19 mouse cellular contexts compared by ENCODE assay signal in the genomic region with DNA sequence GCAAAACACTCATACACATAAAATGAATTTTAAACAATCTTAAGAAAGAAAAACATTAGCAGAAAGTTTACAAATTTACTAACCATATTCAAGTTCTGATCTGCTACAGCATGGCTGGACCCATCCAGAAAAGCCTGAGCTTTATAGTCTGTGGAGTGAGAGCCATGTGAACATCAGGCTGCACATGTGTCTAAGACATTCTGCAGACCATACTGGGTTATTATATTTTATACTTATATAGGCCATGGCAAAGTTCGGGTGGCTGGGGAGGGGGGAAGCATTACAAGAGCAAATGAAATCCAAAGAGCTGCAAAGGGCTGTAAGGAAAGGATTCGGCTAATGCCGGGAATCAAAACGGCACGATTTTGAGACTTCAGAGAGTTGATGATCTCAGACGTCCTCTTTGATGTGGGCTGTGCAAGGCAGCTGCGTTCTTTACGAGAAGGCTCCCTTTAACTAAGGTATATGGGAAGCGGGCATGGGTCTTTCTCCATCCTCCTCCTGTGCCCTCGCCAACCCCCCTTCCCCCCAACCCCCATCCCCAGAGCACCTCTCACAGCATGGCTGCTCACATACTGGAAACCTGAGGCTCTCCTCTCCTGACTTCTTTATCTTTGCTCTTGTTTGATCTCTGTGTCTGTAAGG. TPM values are rescaled to one million over a fixed set of nuclear protein-coding genes. Genes with fewer than 3 reads are reported as not detected.
DNase-seq lines count a peak whose midpoint lies in the region; ATAC-seq and TF ChIP-seq lines count a peak whose summit lies in the region.
"Had no signal": no experiment of that assay in that cellular context is flagged by ENCODE, and none has a peak within 500 bp of the region (broad histone marks: within the 10 kb centered on the region; RNA-seq: fewer than 3 reads in every experiment).

No protein-coding gene starts in this region.

- no peak for TF ChIP-seq EP300 in stomach, postnatal 0 days (optimal IDR thresholded peaks at IDR 0.05)

- H3K9ac ChIP-seq in midbrain, embryonic 11.5 days (ENCODE audit: low read length), result no peak overlapping the region
- no peak overlapping the region for H3K9ac ChIP-seq in midbrain, embryonic 13.5 days (replicated peaks)
- H3K9ac ChIP-seq in stomach, postnatal 0 days (ENCODE audit: low read length), result no peak overlapping the region
- H3K9ac ChIP-seq: forebrain, postnatal 0 days; hindbrain, embryonic 12.5 days; intestine, embryonic 15.5 days; liver, embryonic 14.5 days; neural tube, embryonic 15.5 days had no signal

- TF ChIP-seq CTCF in stomach, postnatal 0 days (IDR thresholded peaks at IDR 0.05; ENCODE audit: low read depth), result no peak

- WGBS in midbrain, embryonic 11.5 days, result 78% methylated on average over 10 of the region's 10 CpGs
- WGBS in midbrain, embryonic 10.5 days, result 86% methylated on average over 10 of the region's 10 CpGs
- WGBS in midbrain, embryonic 13.5 days, result 65% methylated on average over 10 of the region's 10 CpGs
- WGBS in stomach, postnatal 0 days, result 80% methylated on average over 10 of the region's 10 CpGs

- no peaks in the 10 kb centered on the region for H3K36me3 ChIP-seq in midbrain, embryonic 11.5 days (ENCODE audit: control insufficient read depth, insufficient read depth, low read length)
- H3K36me3 ChIP-seq in midbrain, embryonic 10.5 days, result no peaks in the 10 kb centered on the region
- no peaks in the 10 kb centered on the region for H3K36me3 ChIP-seq in midbrain, embryonic 13.5 days
- no peaks in the 10 kb centered on the region for H3K36me3 ChIP-seq in stomach, postnatal 0 days (ENCODE audit: control insufficient read depth, insufficient read depth, low read length)
- H3K36me3 ChIP-seq: embryonic facial prominence, embryonic 10.5 days; hindbrain, embryonic 12.5 days; intestine, embryonic 15.5 days; neural tube, embryonic 15.5 days had no signal

- H3K9me3 ChIP-seq in midbrain, embryonic 11.5 days (ENCODE audit: control insufficient read depth, low read length), result no peaks in the 10 kb centered on the region
- no peaks in the 10 kb centered on the region for H3K9me3 ChIP-seq in midbrain, embryonic 10.5 days (replicated peaks)
- H3K9me3 ChIP-seq in midbrain, embryonic 13.5 days, result no peaks in the 10 kb centered on the region
- no peaks in the 10 kb centered on the region for H3K9me3 ChIP-seq in stomach, postnatal 0 days (ENCODE audit: control insufficient read depth, low read length)
- H3K9me3 ChIP-seq: embryonic facial prominence, embryonic 10.5 days; hindbrain, embryonic 12.5 days; intestine, embryonic 15.5 days; neural tube, embryonic 15.5 days had no signal

- H3K27me3 ChIP-seq in midbrain, embryonic 11.5 days (ENCODE audit: control insufficient read depth, insufficient read depth, low read length), result no peaks in the 10 kb centered on the region
- H3K27me3 ChIP-seq in midbrain, embryonic 10.5 days (ENCODE audit: low read depth, poor library complexity, severe bottlenecking), result no peaks in the 10 kb centered on the region
- no peaks in the 10 kb centered on the region for H3K27me3 ChIP-seq in midbrain, embryonic 13.5 days
- no peaks in the 10 kb centered on the region for H3K27me3 ChIP-seq in stomach, postnatal 0 days (ENCODE audit: control insufficient read depth, insufficient read depth, low read length)
- H3K27me3 ChIP-seq: hindbrain, embryonic 12.5 days; intestine, embryonic 15.5 days; neural tube, embryonic 15.5 days had no signal

- H3K4me3 ChIP-seq in midbrain, embryonic 11.5 days (ENCODE audit: low read depth, low read length), result no peak overlapping the region
- H3K4me3 ChIP-seq in midbrain, embryonic 10.5 days, result no peak overlapping the region
- no peak overlapping the region for H3K4me3 ChIP-seq in midbrain, embryonic 13.5 days (replicated peaks)
- no peak overlapping the region for H3K4me3 ChIP-seq in stomach, postnatal 0 days (ENCODE audit: low read depth, low read length)
- H3K4me3 ChIP-seq: embryonic facial prominence, embryonic 10.5 days; hindbrain, embryonic 12.5 days; intestine, embryonic 15.5 days; neural tube, embryonic 15.5 days had no signal

- no peak for ATAC-seq in midbrain, embryonic 11.5 days (ENCODE audit: low FRiP score)
- ATAC-seq in midbrain, embryonic 13.5 days, result peak; percentile 59; the same call in 1 of the 2 replicates
- no peak for ATAC-seq in stomach, postnatal 0 days (ENCODE audit: low FRiP score, low TSS enrichment)
- ATAC-seq: forebrain, postnatal 0 days; intestine, embryonic 15.5 days had no signal

- H3K4me1 ChIP-seq in midbrain, embryonic 11.5 days (ENCODE audit: control insufficient read depth, insufficient read depth, low read length), result no peaks in the 10 kb centered on the region
- H3K4me1 ChIP-seq in midbrain, embryonic 10.5 days, result no peaks in the 10 kb centered on the region
- no peaks in the 10 kb centered on the region for H3K4me1 ChIP-seq in midbrain, embryonic 13.5 days (replicated peaks)
- H3K4me1 ChIP-seq in stomach, postnatal 0 days (replicated peaks; ENCODE audit: control insufficient read depth, insufficient read depth), result no peaks in the 10 kb centered on the region
- H3K4me1 ChIP-seq: hindbrain, embryonic 12.5 days; intestine, embryonic 15.5 days had no signal

- no peak overlapping the region for H3K27ac ChIP-seq in midbrain, embryonic 11.5 days (ENCODE audit: low read depth, low read length)
- H3K27ac ChIP-seq in midbrain, embryonic 10.5 days (replicated peaks), result no peak overlapping the region
- H3K27ac ChIP-seq in midbrain, embryonic 13.5 days, result no peak overlapping the region
- no peak overlapping the region for H3K27ac ChIP-seq in stomach, postnatal 0 days (replicated peaks)
- H3K27ac ChIP-seq: embryonic facial prominence, embryonic 10.5 days; hindbrain, embryonic 12.5 days; intestine, embryonic 15.5 days; liver, embryonic 14.5 days; neural tube, embryonic 15.5 days had no signal

- no peak overlapping the region for H3K4me2 ChIP-seq in midbrain, embryonic 11.5 days
- no peak overlapping the region for H3K4me2 ChIP-seq in midbrain, embryonic 13.5 days (replicated peaks)
- no peak overlapping the region for H3K4me2 ChIP-seq in stomach, postnatal 0 days (replicated peaks; ENCODE audit: low read depth)
- H3K4me2 ChIP-seq: hindbrain, embryonic 12.5 days; intestine, embryonic 15.5 days; neural tube, embryonic 15.5 days had no signal

- DNase-seq in midbrain, embryonic 11.5 days (ENCODE audit: low spot score, missing footprints), result peak; percentile 10
- no peak for DNase-seq in midbrain, embryonic 10.5 days (ENCODE audit: low spot score)
- DNase-seq in thymus, postnatal 0 days (ENCODE audit: low spot score), result peak; percentile 74
- DNase-seq in frontal cortex, postnatal 36 days (ENCODE audit: low spot score in 2 of 2), result no peak
- DNase-seq in cerebellum, postnatal 25 days, result no peak
- DNase-seq in stomach, postnatal 0 days (ENCODE audit: low spot score), result no peak
- DNase-seq: adrenal gland, adult 2 months; cerebellum, adult 11-12 months; cerebellum, postnatal 36 days; forebrain, postnatal 0 days; heart, adult 11 months; left cerebral cortex, postnatal 4 days; right cerebral cortex, postnatal 4 days had no signal

RNA-seq across cellular contexts. Expression of a gene that starts 29.4 kb away (rescaled TPM):
- polyA plus RNA-seq in midbrain, embryonic 11.5 days (2014; fragmentation: Nextera tagmentation; extraction: Ambion mirVana), result 20.8 and 25.7 TPM in 2 replicates
- 18.8 and 20.2 TPM in 2 replicates for polyA plus RNA-seq in midbrain, embryonic 10.5 days (2016; fragmentation: Nextera tagmentation; extraction: Ambion mirVana)
- 35.9 and 36.7 TPM in 2 replicates for polyA plus RNA-seq in midbrain, embryonic 13.5 days (2015; fragmentation: Nextera tagmentation; extraction: Ambion mirVana)
- 24.0 and 26.0 TPM in 2 replicates for polyA plus RNA-seq in thymus, postnatal 0 days (2015; fragmentation: Nextera tagmentation; extraction: Ambion mirVana)
- polyA plus RNA-seq in stomach, postnatal 0 days (2015; fragmentation: Nextera tagmentation; extraction: Ambion mirVana), result 60.0 and 73.1 TPM in 2 replicates

Comparison
In these comparisons a context has a peak if more than half of its experiments do, and no peak if none do; other contexts are left out.
1. DNase-seq: peak in midbrain, embryonic 11.5 days (single experiment) and thymus, postnatal 0 days (single experiment); none in midbrain, embryonic 10.5 days (single experiment), frontal cortex, postnatal 36 days (0 of 2), cerebellum, postnatal 25 days (0 of 2) and stomach, postnatal 0 days (single experiment).